Mouse (Mus musculus) forebrain, embryonic 13.5 days (tissue): Measurements from ENCODE around the gene Tspan11. TPM values are rescaled to one million over a fixed set of nuclear protein-coding genes. Genes with fewer than 3 reads are reported as not detected.
A peak's percentile ranks its signal among the peaks of the same experiment; 100 is the strongest.

Source experiments
- ATAC-seq: fragments of 200-750 bp; cut with Nextera tagmentation; 2 replicates; pipeline ENCODE4 v1.8.0; 2017
- H3K27ac ChIP-seq: fragments of 300-500 bp; sonication (generic); 2 replicates; pipeline ENCODE4 v1.5.1; 2015; ENCODE audit warnings: inconsistent platforms, mild to moderate bottlenecking, moderate library complexity
- H3K27me3 ChIP-seq: fragments of 300-500 bp; sonication (generic); 2 replicates; pipeline ENCODE4 v1.6.1; 2015; ENCODE audit warnings: mild to moderate bottlenecking, inconsistent platforms
- H3K36me3 ChIP-seq: fragments of 300-500 bp; sonication (generic); 2 replicates; pipeline ENCODE4 v1.6.1; 2015; ENCODE audit warnings: mild to moderate bottlenecking, inconsistent platforms; ENCODE audit not compliant: poor library complexity, severe bottlenecking
- H3K4me1 ChIP-seq: fragments of 300-500 bp; sonication (generic); 2 replicates; pipeline ENCODE4 v1.6.1; 2015; ENCODE audit warnings: inconsistent platforms
- H3K4me2 ChIP-seq: fragments of 300-500 bp; sonication (generic); 2 replicates; pipeline ENCODE4 v1.6.1; 2015; ENCODE audit warnings: inconsistent platforms, mild to moderate bottlenecking, moderate library complexity
- H3K4me3 ChIP-seq: fragments of 300-500 bp; sonication (generic); 2 replicates; pipeline ENCODE4 v1.5.1; 2015; ENCODE audit warnings: mild to moderate bottlenecking, inconsistent platforms
- H3K9ac ChIP-seq: fragments of 300-500 bp; sonication (generic); 2 replicates; pipeline ENCODE4 v1.6.1; 2015; ENCODE audit warnings: mild to moderate bottlenecking, inconsistent platforms
- H3K9me3 ChIP-seq: fragments of 300-500 bp; sonication (generic); replicated peaks from 2 replicates; pipeline ENCODE4 v1.6.1; 2016; ENCODE audit warnings: inconsistent platforms
- WGBS: fragments of 180-500 bp; shearing (Covaris S2); methylation state at CpG from one replicate; pipeline ENCODE4 v1.1.7; 2015; 5-methylcytosine and 5-hydroxymethylcytosine counted together
- polyA plus RNA-seq: library from polyadenylated mRNA; unstranded; fragments of >200 nt; fragmentation: Nextera tagmentation; extraction: Ambion mirVana; gene quantifications from 2 replicates; pipeline ENCODE4 v1.2.1, GENCODE M21; 2015

The Tspan11 gene
- polyA plus RNA-seq, 1 experiment from 2014 or later: 14.7 TPM

GRCm38 (mm10) chr6:127978941-127979340 lies 91.6 kb downstream of the Tspan11 start:
- peaks cover 12% of the 10 kb centered on the region for H3K4me1 ChIP-seq
- no peak for ATAC-seq
- no peak overlapping the region for H3K27ac ChIP-seq
- H3K4me3 ChIP-seq: no peak overlapping the region
- H3K9me3 ChIP-seq: no peaks in the 10 kb centered on the region
- no peaks in the 10 kb centered on the region for H3K36me3 ChIP-seq
- H3K27me3 ChIP-seq: no peaks in the 10 kb centered on the region
- no peak overlapping the region for H3K9ac ChIP-seq
- 61% methylated on average over 20 of the region's 20 CpGs for WGBS
- no peak overlapping the region for H3K4me2 ChIP-seq

- over 99% methylated on average over 5 of the region's 5 CpGs for WGBS
- H3K4me1 ChIP-seq: peaks cover 12% of the 10 kb centered on the region
These were observed 92.4 kb downstream of the Tspan11 start for GRCm38 (mm10) chr6:127979831-127980230.

GRCm38 (mm10) chr6:127980381-127981045 lies 93.1 kb downstream of the Tspan11 start:
- Histone ChIP-seq H3K36me3 (no peaks in the 10 kb centered on the region), H3K4me3 (no peak overlapping the region), H3K27me3 (no peaks in the 10 kb centered on the region), H3K9me3 (no peaks in the 10 kb centered on the region), H3K27ac (no peak overlapping the region), H3K4me1 (peaks cover 12% of the 10 kb centered on the region), H3K4me2 (no peak overlapping the region), H3K9ac (no peak overlapping the region)
- WGBS: 68% methylated on average over 11 of the region's 11 CpGs
- ATAC-seq: no peak

More at GRCm38 (mm10) chr6:127979831-127980230, 92.4 kb downstream of the Tspan11 start:
- Histone ChIP-seq H3K27me3 (no peaks in the 10 kb centered on the region), H3K27ac (no peak overlapping the region), H3K4me3 (no peak overlapping the region), H3K4me2 (no peak overlapping the region), H3K9ac (no peak overlapping the region), H3K36me3 (no peaks in the 10 kb centered on the region), H3K9me3 (no peaks in the 10 kb centered on the region)
- ATAC-seq: no peak

- no peak overlapping the region for H3K9ac ChIP-seq
- H3K4me2 ChIP-seq: no peak overlapping the region
- no peak for ATAC-seq
- no peaks in the 10 kb centered on the region for H3K9me3 ChIP-seq
- no peaks in the 10 kb centered on the region for H3K27me3 ChIP-seq
- peaks cover 12% of the 10 kb centered on the region for H3K4me1 ChIP-seq
- no peaks in the 10 kb centered on the region for H3K36me3 ChIP-seq
- H3K4me3 ChIP-seq: no peak overlapping the region
- no peak overlapping the region for H3K27ac ChIP-seq
- 69% methylated on average over 8 of the region's 8 CpGs for WGBS
These were observed 93.8 kb downstream of the Tspan11 start for GRCm38 (mm10) chr6:127981176-127981575.

DNA sequence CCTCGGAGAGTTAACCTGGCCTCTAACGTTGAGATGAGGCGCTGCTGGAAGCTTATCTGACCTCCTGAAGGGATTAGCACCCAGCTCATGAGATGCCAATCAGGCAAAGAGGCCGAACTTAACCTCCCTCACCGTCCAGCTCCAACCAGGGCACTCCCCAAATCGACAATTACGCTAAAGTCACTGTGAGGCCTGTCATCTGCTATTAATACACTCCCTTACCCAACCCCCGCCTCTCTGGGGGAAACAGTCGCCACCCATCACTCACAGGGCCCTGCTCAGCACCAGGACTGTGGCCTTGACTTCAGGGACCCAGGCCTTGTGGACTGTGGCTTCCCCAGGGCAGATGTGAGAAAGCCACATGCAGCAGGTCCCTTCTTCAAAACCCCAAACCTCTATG lies 99.0 kb downstream of the Tspan11 start:
- Histone ChIP-seq H3K27ac (no peak overlapping the region), H3K4me3 (no peak overlapping the region), H3K9me3 (no peaks in the 10 kb centered on the region), H3K27me3 (no peaks in the 10 kb centered on the region), H3K4me1 (peaks cover 15% of the 10 kb centered on the region), H3K9ac (no peak overlapping the region), H3K4me2 (no peak overlapping the region), H3K36me3 (no peaks in the 10 kb centered on the region)
- 69% methylated on average over 9 of the region's 9 CpGs for WGBS
- no peak for ATAC-seq

GRCm38 (mm10) chr6:127987374-127987773 lies 100.0 kb downstream of the Tspan11 start:
- Histone ChIP-seq H3K9me3 (no peaks in the 10 kb centered on the region), H3K36me3 (no peaks in the 10 kb centered on the region), H3K27me3 (no peaks in the 10 kb centered on the region), H3K9ac (no peak overlapping the region), H3K4me3 (no peak overlapping the region), H3K4me1 (peaks cover 14% of the 10 kb centered on the region), H3K4me2 (no peak overlapping the region), H3K27ac (no peak overlapping the region)
- 93% methylated on average over 14 of the region's 14 CpGs for WGBS
- no peak for ATAC-seq

GRCm38 (mm10) chr6:127988944-127989494 lies 101.6 kb downstream of the Tspan11 start:
- Histone ChIP-seq H3K27me3 (no peaks in the 10 kb centered on the region), H3K36me3 (no peaks in the 10 kb centered on the region), H3K9ac (no peak overlapping the region), H3K4me3 (no peak overlapping the region), H3K9me3 (no peaks in the 10 kb centered on the region), H3K4me2 (no peak overlapping the region), H3K27ac (no peak overlapping the region), H3K4me1 (peaks cover 14% of the 10 kb centered on the region)
- 79% methylated on average over 12 of the region's 12 CpGs for WGBS
- 0 out of 2 replicates have a peak, but pooled peaks have one; percentile 1 for ATAC-seq

DNA sequence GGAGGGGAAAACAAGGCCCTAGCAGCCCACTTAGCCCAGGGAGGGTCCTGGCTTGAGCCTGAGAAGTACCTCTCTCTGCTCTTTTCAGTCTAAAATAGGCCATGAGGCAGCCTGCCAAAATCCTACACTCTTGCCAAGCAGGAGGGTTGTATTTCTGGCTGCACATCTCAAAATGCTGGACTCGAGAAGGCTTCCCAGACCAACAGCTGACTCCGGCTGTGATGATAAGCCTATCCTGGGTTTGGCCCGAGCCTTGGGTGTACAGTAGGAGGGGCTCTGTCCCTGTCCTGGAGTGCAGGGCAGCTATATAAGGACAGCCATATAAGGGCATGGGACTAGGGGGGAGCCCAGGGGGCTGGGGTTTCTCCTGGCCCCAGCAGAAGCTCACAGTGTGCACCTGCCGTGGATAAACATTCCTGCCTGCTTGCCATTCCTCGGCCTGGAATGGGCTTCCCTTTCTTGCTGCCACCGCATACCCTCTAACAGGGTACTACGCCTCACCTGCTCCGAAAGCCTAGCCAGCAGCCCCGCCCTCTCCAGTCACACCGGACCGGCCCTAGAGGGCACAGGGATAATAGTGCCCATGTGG lies 102.3 kb downstream of the Tspan11 start:
- Histone ChIP-seq H3K9ac (no peak overlapping the region), H3K9me3 (no peaks in the 10 kb centered on the region), H3K27ac (0 out of 2 replicates have a peak overlapping the region, but pooled peaks have one; percentile 25), H3K4me3 (no peak overlapping the region), H3K4me2 (no peak overlapping the region), H3K27me3 (no peaks in the 10 kb centered on the region), H3K4me1 (peaks cover 14% of the 10 kb centered on the region), H3K36me3 (no peaks in the 10 kb centered on the region)
- ATAC-seq: peak; percentile 23; the same call in 1 of the 2 replicates
- WGBS: 68% methylated on average over 11 of the region's 11 CpGs

DNA sequence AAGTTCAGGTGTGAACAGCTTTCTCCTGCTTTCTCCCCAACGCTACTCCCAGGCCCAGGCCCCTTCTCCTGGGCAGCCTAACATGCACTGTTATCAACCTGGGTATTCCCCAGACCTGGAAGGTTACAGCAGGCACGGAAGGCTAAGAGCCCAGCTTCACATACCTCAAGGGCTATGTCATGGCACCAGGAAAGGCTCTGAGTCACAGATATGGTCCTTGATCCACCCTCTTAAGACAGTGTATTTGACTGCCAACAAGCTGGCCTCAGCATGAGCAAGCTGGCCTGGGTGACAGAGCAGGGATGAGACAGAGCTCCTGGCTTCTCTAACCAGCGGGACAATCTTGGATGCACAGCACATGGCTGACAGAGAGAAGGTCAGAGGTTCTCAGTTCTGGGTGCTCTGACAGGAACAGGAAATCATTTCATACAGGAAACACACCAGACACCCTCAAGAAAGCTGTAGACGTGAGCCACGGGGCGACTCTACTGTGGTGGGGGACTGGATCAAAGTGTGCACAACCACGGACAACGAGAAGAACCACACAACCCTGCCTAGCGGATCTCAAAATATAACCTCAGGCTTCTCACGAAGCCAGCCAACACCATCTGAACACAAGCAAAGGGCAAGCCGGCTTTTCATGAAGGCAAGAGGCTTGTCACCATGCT lies 104.3 kb downstream of the Tspan11 start:
- no peaks in the 10 kb centered on the region for H3K9me3 ChIP-seq
- no peak overlapping the region for H3K4me3 ChIP-seq
- peaks cover 14% of the 10 kb centered on the region for H3K4me1 ChIP-seq
- H3K36me3 ChIP-seq: no peaks in the 10 kb centered on the region
- ATAC-seq: no peak
- H3K27me3 ChIP-seq: no peaks in the 10 kb centered on the region
- H3K27ac ChIP-seq: no peak overlapping the region
- H3K4me2 ChIP-seq: no peak overlapping the region
- WGBS: 92% methylated on average over 11 of the region's 11 CpGs
- no peak overlapping the region for H3K9ac ChIP-seq

DNA sequence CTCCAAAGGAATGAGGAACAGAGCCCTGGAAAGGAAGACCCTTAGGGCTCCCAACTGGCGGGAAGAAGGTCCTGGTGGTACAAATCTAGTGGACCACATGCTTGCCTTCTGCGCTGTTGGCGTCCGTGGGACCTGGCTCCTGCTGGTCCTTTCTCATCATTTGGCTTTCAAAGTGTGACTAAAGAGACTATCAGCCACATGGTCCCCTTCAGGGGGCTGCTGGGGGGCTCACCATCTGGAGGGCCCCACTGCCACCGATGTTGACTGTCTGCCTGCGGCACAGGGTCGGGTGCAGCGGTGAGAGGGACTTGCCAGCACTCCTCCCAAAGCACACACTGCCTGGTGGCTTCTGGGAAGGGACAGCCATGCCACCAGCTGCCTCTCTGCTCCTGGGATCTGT lies 105.6 kb downstream of the Tspan11 start:
- peaks cover 14% of the 10 kb centered on the region for H3K4me1 ChIP-seq
- WGBS: 90% methylated on average over 8 of the region's 8 CpGs
- no peaks in the 10 kb centered on the region for H3K9me3 ChIP-seq
- no peaks in the 10 kb centered on the region for H3K36me3 ChIP-seq
- no peaks in the 10 kb centered on the region for H3K27me3 ChIP-seq
- no peak overlapping the region for H3K4me3 ChIP-seq
- H3K27ac ChIP-seq: no peak overlapping the region
- no peak for ATAC-seq
- H3K9ac ChIP-seq: no peak overlapping the region
- no peak overlapping the region for H3K4me2 ChIP-seq

GRCm38 (mm10) chr6:127996928-127997327 lies 109.5 kb downstream of the Tspan11 start:
- ATAC-seq: no peak
- 82% methylated on average over 5 of the region's 5 CpGs for WGBS
- H3K4me3 ChIP-seq: no peak overlapping the region
- H3K9ac ChIP-seq: no peak overlapping the region
- H3K27me3 ChIP-seq: no peaks in the 10 kb centered on the region
- H3K9me3 ChIP-seq: no peaks in the 10 kb centered on the region
- H3K4me1 ChIP-seq: peaks cover 8% of the 10 kb centered on the region; the same call in 1 of the 2 replicates
- H3K36me3 ChIP-seq: no peaks in the 10 kb centered on the region
- H3K4me2 ChIP-seq: no peak overlapping the region
- H3K27ac ChIP-seq: no peak overlapping the region

DNA sequence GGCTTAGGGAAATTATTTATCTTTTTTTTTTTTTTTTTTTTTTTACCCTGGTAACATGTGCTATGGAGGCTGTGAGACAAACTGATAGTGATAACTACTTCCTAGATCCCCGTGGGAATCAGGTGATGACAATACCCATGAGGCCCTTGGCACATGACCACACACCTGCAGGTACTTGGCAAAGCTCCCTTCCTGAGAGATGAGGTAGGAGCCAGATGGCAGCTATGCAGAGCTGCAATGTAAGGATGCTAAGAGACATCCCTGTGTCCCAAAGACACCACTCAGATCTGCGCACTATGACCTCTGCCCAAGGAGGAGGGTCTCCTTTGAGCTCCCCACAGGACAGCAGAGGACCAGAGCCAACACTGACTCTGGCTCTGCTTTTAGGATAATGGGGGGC lies 111.7 kb downstream of the Tspan11 start:
- no peaks in the 10 kb centered on the region for H3K27me3 ChIP-seq
- no peaks in the 10 kb centered on the region for H3K36me3 ChIP-seq
- no peak overlapping the region for H3K9ac ChIP-seq
- WGBS: 82% methylated on average over 2 of the region's 2 CpGs
- no peak overlapping the region for H3K4me3 ChIP-seq
- H3K4me1 ChIP-seq: peaks cover 12% of the 10 kb centered on the region; the same call in 1 of the 2 replicates
- H3K9me3 ChIP-seq: no peaks in the 10 kb centered on the region
- ATAC-seq: no peak
- no peak overlapping the region for H3K27ac ChIP-seq
- no peak overlapping the region for H3K4me2 ChIP-seq
